Mouse (Mus musculus) right cerebral cortex, postnatal 4 days (tissue): ENCODE data around the gene B3galt4.
"Not testable (repeated sequence)": the region's sequence is repeated elsewhere in the genome, so short reads cannot be mapped to it uniquely, and the experiment has no call there.

Source experiments
- DNase-seq: peaks from one replicate; pipeline ENCODE4 v3.0.0-alpha.2; 2022

B3galt4 gene

DNA sequence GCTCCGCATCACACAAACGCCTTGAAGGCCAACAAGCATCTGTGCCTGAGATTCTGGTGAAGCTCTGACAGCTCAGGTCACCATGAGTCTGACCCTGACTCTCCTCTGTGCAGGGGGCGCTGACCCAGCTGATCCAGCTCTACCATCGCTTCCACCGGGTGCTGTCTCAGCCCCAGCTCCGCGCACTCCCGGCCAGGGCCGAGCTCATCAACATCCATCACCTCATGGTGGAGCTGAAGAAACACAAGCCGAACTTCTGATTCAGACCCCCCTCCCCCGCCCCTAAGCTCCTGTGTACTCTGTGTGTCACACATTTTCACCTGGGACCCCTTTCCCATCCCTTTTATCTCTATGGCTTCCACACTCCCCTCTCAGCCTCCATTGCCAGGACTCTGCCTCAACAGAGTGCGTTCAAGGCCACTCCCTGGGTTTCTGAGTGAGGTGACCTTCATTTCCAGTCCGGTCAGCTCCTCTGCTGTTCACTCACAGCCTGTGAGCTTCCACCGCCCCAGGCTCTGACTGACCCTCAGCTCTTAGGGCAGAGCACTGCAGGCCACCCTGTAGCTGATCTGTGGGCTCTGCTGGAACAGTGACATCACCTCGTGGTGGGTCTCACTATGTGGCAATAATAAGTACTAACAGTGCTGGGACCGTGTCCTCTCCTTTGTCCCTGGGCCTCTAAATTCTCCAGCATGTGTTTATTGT lies 14.7 kb upstream of the B3galt4 start:
- no peak for DNase-seq

DNA sequence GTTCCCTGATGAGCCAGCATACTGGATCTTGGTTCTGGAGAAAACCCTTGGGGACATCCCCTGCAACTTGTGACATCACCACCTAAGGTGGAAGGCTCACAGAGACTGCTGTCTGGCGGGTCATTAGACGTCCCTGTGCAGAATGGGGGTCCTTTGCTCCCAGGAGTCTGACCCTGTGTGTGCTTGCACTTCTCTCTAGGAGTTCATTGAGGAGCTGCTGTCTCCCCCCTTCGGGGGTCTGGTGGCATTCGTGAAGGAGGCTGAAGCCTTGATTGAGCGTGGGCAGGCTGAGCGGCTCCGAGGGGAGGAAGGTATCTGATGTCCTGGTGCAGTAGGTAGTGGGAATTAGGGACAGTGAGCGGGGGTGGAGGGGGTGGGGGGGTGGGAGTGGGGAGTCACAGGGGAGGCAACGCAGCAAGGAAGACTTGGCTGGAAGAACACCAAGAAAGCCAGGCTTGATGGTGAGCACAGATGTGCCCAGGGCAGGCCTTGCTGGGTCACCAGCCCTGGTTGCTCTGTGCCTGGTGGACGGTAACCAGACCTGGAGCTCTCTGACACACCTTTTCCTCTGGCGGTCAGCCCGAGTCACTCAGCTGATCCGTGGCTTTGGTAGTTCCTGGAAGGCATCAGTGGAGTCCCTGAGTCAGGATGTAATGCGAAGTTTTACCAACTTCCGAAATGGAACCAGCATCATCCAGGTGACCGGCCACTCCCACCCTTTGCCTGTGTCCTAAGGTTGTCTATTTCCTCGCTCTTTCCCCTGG lies 14.0 kb upstream of the B3galt4 start:
- DNase-seq, result no peak

DNA sequence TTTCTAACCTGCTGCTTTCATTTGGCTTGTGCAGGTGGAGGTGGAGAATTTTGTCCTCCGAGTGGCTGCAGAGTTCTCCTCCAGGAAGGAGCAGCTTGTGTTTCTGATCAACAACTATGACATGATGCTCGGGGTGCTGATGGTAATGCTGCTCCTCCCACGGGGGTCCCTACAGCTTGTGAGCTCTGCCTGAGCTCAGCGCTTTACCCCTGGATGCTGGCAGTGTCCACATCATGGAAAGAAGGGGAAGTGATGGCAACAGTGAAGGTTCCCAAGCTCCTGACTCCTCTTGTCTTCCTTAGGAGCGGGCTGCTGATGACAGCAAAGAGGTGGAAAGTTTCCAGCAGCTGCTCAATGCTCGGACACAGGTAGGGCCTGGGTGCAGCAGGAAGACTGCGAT lies 11.6 kb upstream of the B3galt4 start:
- DNase-seq, result no peak

DNA sequence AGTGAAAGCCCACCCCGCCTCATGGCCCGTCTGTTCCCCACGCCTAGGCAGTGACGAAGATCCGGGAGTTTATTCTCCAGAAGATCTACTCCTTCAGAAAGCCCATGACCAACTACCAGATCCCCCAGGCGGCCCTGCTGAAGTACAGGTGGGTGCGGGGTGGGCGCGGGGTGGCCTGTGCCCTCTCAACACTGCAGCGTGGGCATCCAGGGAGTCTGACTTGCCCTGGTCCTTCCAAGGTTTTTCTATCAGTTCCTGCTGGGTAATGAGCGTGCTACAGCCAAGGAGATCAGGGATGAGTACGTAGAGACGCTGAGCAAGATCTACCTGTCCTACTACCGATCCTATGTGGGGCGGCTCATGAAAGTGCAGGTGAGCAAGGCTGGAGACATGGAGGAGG lies 8.7 kb upstream of the B3galt4 start:
- DNase-seq, result no peak

DNA sequence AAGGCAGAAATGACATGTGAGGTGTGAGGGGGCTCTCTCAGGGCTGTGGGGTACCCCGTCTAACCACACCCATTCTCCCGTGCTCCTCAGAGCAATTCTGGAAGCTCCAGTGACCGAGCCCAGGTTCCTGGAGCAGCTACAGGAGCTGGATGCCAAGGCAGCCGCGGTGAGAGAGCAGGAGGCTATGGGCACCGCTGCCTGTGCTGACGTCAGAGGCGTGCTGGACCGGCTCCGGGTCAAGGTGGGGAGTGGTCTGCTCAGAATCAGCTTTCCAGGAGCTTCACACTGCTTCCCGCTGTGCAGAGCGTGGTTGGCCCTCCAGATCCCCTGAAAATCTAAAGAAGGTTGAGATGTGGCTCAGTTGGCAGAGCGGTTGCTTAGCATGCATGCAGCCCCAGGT lies 7.8 kb upstream of the B3galt4 start:
- DNase-seq, result no peak

DNA sequence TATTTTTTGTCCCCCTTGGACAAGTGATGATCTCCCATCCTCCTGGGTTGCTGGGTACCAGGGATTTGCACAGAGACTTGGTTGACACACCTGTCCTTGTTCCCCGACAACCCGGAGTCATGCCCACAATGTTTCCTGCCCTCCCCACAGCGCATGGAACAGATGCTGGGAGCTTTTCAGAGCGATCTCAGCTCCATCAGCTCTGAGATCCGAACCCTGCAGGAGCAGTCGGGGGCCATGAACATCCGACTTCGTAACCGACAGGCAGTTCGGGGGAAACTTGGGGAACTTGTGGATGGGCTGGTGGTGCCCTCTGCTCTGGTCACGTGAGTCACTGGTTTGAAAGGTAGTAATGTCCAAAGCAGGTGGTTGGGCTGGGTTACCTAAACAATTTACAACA lies 7.2 kb upstream of the B3galt4 start:
- no peak for DNase-seq

DNA sequence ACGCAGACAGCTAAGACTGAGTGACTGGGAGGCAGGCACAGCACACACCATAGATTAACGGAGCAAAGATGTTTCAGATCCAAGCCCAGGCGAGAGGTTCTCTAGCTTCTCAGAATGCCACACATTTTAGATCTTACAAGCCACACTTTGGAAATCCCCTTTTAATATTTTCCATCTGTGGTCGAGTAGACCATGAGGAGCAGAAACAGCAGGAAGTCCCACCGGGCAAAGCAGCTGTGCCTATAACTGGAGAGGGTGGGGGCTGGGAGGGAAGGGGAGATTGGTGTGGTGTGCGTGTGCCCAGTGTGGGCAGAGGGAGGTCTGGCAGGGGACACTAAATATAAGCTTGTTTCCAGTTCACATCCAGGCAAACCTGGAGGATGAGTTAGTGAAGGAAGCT lies 6.2 kb upstream of the B3galt4 start:
- no peak for DNase-seq

DNA sequence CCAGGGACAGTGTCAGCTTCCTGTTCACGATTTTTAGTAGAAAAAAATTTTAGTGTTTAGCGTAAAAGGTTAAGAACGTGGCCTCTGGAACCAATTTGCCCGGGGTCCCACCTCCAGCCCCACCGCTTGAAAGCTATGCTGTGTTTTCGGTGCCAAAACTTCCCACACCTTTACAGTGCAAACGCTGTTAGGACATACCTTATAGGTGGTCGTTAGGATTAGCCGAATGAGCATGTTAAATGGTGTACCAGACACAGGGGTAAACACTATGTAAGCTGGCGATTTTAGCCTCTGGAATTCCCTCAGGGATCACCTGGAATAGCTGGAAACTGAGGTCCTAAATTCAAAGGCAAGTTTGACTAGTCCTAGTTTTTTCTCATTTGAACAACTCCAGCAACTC lies 5.0 kb upstream of the B3galt4 start:
- no peak for DNase-seq

DNA sequence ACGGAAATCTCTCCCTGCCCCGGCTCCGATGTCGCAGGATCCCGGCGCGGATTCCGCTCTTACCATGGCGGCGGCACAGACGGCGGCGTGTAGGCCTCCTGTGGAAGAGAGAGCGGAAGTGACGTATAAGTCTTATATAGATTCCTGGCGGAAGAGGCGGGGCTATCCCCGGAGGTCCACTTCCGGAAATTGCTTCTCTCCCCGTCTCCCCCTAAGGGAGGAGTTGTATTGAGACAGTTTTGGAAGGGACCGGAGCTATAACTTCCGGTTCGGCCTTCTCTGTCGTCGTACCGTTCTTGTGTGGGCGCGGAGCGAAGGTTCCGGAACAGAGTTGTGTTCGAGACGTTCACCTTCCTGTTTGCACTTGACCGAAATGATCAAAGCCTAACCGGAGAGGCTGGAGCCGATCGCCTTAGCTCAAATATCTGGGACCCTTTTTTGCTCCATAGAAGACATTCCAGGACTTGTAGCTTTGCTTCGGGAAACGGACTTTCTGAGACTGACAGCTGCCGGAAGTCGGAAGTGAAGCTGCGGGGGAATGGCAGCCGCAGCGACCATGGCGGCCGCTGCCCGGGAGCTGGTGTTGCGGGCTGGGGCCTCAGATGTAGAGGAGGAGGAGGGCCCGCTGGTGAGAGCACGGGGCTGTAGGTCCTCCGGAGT lies 4.4 kb upstream of the B3galt4 start, which contains the start of the genes Vps52 and Rps18:
Gene Vps52 (plus strand): TSS at position 258 of the 660 bp plus-strand sequence.
Gene Rps18 (minus strand): TSS at position 447 of the 660 bp plus-strand sequence.
- peak; percentile 91 for DNase-seq

DNA sequence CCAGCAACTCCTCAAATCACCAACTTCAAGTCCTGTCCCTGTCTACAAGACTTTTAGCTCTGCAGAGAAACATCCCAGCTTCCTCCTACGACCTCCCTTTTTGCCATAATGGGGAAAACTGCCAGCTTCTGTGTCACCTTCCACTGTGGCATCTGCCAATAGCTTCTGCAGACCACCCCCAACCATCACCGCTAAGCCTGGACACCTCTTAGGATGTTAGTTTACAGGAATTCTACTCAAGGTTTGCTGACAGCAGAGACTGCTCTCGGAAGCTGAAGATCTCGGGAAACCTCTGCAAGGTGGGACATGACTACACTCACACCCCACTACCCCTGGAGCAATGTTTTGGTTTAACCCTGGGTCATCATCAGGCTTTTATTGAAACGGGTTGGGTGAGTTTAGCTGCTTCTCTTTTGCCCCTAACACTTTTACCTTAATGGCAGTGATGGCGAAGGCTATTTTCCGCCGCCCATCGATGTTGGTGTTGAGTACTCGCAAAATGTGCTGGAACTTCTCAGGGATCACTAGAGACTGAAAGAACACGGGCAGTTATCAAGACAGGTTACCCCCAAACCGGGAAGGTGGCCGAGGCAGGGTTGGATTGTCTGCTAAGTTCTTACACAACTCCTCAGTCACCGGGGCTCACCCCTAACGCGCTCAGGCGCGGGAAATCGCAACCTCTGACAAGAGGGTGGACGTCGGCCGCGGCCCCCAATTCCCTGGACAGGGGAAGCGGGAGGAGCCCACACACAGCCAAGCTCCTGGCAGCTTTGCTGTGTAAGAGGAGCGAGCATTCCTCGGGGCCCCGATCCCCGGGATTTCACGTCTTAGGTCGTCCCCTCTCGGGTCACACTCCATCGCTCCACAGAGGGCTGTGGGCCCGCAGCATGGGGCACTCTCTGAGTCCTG lies 3.6 kb upstream of the B3galt4 start:
- DNase-seq, result peak; percentile 54

DNA sequence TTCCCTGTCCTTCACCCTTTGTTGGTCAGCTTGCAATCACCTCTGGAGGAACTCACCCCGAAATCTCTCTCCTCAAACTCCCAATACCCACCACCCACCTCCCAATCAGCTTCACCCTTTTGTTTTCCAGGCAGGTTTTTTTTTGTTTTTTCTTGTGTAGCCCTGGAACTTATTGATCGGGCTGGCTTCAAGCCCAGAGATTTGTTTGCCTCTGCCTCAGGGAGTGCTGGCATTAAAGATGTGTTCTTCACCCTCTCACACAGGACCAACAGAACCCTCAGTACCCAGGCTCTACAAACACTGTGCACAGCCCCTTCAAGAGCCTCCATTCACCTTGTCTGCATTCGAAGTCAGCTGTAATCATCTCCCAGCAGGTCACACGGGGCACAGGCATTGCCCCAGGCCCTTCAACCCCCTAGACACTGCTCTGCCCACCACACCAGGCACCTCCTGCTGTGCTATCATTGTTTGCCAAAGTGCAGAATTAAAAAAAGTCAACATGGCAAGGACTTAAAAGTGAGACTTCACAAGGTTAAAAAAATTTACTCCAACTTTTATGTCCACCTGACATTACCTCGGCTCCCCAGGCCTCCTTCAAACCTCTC lies 2.8 kb upstream of the B3galt4 start:
- DNase-seq, result no peak

DNA sequence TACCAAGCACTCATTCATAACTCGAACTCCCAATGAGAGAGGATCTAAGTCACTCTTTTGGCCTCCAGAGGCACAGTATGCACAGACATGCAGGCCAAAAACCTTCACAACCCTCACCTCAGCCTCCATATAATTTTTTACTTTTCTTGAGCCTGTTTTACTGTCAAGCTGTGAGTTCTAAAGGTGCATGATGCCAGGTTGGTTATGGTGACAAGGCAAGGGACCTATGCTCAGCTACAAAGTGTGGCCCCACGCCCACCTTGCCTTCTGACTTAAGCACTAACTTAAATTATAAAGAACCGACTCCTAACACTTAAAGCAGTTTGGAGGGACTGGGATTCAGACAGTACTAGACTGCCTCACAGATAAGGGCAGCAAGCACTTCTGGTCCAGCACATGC lies 2.0 kb upstream of the B3galt4 start:
- DNase-seq, result no peak

DNA sequence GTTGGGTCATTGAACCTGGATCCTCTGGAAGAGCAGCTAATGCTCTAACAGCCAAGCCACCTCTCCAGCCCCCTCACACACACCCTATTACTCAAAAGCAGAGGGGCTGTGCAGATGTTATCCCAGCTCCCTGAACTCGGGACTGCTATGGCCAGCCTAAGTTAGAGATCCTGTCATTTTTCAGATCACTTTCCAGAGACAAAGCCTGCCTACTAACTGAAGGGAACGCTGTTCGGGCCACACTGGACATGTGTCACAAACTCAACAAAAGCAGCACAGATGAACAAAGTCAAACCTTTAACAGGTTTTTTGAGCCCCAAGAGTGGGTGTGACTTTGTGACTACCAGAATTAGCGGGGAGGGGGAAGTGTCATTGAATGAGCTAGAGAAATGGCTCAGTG lies 1.6 kb upstream of the B3galt4 start:
- no peak for DNase-seq

DNA sequence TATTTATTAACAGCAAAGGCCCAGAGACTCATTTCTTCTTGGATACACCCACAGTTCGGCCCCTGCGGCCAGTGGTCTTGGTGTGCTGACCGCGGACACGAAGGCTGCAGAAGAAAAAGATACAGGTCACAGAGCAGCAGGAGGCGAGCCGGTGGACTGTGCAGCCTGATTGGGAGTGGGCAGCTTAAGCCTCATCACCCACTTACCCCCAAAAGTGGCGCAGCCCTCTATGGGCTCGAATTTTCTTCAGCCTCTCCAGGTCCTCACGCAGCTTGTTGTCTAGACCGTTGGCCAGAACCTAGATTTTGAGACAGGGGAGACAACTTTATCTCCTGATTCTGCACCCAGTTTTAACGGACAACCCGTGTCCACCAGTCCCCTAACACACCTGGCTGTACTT lies 727 bp upstream of the B3galt4 start:
- not testable (repeated sequence) for DNase-seq

DNA sequence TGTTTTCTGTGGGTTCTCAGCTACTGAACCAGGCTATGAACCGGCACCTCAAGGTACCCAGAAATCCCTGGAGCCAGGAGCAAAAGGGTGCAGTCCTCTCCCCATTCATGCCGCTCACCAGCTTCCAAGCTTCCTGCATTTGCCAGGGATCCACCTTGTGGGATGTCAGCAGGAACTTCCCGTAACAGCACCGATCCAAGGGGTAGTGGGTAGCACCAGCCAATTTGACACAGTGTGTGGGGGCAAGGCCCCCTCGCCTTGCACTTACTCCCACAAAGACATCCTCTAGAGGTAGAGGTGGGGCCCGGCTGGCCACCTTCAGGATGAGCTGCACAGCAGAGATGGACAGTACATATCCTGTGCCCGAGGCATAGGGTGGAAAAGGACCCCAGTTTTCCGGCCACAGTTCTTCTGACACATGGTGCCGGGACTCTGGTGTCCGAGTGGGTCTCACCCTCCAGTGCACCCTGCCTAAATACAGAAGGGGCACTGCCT lies 1.1 kb downstream of the B3galt4 start:
- DNase-seq, result no peak

DNA sequence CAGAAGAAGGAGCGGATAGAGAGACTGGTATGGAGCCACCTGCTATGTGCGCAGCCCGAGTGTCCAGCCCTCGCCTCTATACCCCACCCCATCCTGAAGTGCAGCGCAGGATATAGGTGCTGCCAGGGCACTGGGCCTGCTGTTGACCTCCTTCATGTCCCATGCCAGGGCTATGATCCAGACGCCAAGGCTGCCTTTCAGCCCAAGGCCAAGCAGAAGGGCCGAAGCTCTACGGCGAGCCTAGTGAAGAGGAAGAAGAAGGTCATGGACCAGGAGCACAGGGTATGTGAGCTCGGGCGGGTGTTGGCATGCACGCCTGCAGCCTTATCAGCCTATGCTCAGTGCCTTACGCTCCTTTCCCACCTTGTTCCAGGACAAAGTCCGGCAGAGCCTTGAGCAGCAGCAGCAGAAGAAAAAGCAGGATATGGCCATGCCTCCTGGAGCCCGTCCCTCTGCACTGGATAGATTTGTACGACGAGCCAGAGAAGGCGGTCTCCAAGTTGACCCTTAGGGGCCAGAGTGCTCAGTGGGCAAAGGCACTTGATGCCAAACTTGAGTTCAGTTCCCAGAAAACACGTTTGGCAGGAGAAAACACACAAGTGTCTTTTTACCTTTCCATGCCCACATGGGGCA lies 2.3 kb downstream of the B3galt4 start:
- DNase-seq, result no peak

DNA sequence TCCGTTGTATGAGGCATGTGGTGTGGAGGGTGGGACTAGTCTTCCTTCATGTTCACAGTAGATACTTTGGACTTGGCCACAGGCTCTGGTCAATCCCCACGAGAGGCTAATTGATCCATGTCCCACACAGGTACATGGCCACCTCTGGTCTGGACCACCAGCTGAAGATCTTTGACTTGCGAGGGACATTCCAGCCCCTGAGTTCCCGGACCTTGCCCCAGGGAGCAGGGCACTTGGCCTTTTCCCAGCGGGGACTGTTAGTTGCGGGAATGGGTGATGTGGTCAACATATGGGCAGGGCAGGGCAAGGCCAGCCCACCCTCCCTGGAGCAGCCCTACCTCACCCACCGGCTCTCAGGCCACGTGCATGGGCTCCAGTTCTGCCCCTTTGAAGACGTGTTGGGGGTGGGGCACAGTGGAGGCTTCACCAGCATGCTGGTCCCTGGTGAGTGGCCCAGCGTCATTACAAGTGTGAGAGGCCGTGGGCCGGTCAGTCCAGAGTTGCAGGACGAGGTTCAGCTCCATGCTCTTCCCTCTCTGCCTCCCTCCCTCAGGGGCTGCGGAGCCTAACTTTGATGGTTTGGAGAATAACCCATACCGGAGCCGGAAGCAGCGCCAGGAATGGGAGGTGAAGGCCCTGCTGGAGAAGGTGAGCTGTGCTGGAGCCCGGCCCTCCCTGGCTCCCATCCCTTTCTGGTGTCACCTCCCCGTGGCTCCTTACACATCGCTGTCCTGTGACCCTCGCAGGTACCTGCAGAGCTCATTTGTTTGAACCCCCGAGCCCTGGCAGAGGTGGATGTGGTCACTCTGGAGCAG lies 3.0 kb downstream of the B3galt4 start:
- no peak for DNase-seq

DNA sequence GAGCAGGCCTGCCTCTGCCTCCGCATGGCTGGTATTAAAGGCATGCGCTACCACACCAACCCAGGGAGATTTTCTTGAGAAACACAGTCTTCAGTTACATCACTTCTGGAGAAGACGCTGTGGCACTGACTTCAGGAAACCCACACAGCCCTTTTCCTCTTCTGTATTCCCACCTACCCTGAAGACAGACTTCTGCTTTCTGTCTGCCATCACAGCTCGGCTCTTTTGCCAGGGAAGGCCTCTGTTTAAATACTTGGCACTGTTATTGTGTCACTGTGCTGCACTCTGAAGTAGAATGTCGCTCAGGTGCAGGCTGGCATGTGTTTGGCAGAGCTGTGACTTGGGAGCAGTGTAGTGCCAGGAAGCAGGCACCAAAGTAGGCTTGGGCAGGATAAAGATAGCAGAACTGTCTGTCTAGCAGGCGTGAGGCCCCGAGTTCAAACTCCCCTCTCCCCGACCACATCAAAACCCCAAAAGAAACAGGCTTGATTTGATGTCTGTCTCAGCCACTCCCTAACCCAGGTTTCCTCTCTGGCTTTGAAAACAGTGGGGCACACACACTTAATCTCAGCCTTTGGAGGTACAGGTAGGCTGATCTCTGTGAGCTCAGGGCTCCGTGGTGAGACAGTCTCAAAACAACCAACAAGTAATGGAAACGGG lies 3.7 kb downstream of the B3galt4 start:
- no peak for DNase-seq

DNA sequence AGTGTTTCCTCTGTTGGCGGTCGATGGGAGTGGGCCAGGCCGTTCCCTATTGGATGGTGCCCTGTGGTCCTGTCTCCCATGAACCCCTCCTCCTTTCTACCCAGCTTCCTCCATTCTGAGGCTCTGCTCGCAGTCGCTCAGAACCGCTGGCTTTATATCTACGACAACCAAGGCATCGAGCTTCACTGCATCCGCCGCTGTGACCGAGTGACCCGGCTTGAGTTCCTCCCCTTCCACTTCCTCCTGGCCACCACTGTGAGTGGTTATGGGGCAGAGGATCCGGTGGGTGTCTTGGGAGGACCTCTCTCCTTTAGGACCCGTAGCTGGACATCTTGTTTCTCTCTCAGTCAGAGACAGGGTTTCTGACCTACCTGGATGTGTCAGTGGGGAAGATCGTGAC lies 7.8 kb downstream of the B3galt4 start:
- DNase-seq, result no peak

DNA sequence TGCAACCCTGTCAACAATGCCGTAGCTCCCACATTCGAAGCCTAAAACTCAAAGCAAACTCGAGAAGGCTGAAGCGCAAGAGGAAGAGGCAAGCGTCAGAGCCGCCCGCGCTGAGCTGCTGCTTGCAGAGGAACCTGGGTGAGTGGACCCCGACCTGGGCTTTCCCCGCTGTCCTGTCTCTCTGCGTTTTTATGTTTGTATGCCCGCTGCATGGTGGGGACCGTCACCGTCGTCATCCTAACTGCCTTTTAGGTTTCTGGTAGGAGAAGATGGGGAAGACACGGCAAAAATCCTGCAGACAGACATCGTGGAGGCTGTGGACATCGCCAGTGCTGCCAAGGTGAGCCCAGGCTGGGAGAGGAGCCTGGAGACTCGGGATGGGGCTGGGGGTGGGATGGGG lies 9.9 kb downstream of the B3galt4 start:
- no peak for DNase-seq
